Mouse (Mus musculus): ENCODE measurements around the gene Angptl2. TPM values are rescaled to one million over a fixed set of nuclear protein-coding genes. Genes with fewer than 3 reads are reported as not detected.

The Angptl2 gene
- polyA plus RNA-seq, 1 experiment, result 6.4 TPM

DNA sequence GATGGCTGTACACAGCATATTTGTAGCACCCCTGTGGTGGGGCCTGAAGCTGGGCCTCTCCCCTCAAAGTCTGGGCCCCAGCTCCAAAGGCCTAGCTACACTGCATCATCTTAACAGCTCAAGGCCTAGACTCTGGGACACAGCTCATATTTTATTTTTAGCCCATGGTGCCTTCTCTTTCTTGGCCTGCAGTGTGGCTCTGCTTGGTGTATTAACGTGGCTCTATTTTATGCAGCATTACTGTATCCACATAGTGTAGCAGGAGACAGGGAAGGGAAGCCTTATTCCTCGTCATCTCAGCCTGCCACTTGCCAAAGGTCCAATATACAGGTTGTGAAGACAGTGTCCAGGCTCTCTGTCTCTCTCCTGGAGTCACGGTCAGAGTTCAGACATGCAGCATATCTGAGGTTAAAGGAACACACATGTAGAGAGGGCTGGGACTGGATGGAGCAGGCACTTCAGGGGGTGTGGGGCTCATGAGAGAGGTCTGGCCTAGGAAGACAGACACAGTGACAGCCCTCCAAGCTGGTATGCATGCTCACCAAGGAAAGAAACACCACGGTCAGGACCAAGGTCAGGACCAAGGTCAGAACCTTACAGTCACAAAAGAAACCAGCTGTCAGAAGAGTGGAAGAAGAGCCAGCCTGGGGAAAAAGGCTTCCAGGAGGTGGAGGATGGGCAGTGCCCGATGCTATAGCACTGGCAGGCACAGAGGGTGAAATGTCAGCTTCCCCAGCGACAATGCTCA, 52.7 kb downstream of the Angptl2 start:
- no peak for TF ChIP-seq CTCF (IDR thresholded peaks at IDR 0.05; ENCODE audit: borderline replicate concordance, insufficient read depth, low read depth, low read length)
- no peak for TF ChIP-seq POLR2A (IDR thresholded peaks at IDR 0.05; ENCODE audit: borderline replicate concordance, insufficient read depth, low read length)
- no peaks in the 10 kb centered on the region for H3K27me3 ChIP-seq (ENCODE audit: control insufficient read depth, insufficient read depth, low read length)
- DNase-seq, result no peak
- no peak overlapping the region for H3K4me3 ChIP-seq (replicated peaks; ENCODE audit: insufficient read depth, low read depth, low read length)
- H3K4me1 ChIP-seq (ENCODE audit: control insufficient read depth, insufficient read depth, low read length), result peaks cover 22% of the 10 kb centered on the region
- no peak overlapping the region for H3K27ac ChIP-seq (ENCODE audit: insufficient read depth, low read length)
- 44% methylated on average over 6 of the region's 6 CpGs for WGBS

DNA sequence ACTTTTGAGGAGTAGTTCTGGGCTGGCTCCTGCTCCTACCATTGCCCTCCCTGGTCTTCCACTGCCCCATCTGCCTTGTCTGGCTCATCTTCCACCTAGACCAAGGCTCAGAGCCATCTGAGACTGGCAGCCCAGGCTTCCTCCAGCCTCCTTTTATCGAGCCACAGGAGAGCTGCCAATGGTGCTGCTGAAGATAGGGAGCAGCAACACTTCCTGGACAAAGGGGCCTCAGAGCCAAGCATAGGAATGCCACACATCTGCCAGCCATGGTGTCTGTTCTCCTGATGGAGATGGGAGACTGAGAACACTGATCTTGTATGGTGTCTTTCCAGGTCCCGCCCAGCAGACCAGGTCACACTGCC, 53.2 kb downstream of the Angptl2 start:
- Histone ChIP-seq H3K27me3 (ENCODE audit: control insufficient read depth, insufficient read depth, low read length) (no peaks in the 10 kb centered on the region), H3K4me1 (ENCODE audit: control insufficient read depth, insufficient read depth, low read length) (peaks cover 22% of the 10 kb centered on the region), H3K4me3 (replicated peaks; ENCODE audit: insufficient read depth, low read depth, low read length) (no peak overlapping the region), H3K27ac (ENCODE audit: insufficient read depth, low read length) (peak overlapping the region; percentile 12)
- no peak for TF ChIP-seq POLR2A (IDR thresholded peaks at IDR 0.05; ENCODE audit: borderline replicate concordance, insufficient read depth, low read length)
- TF ChIP-seq CTCF (IDR thresholded peaks at IDR 0.05; ENCODE audit: borderline replicate concordance, insufficient read depth, low read depth, low read length), result no peak
- WGBS, result 39% methylated on average over 2 of the region's 2 CpGs
- peak; percentile 56 to 69 for DNase-seq

GRCm38 (mm10) chr2:33270569-33270968, 54.7 kb downstream of the Angptl2 start:
- TF ChIP-seq CTCF (IDR thresholded peaks at IDR 0.05; ENCODE audit: borderline replicate concordance, insufficient read depth, low read depth, low read length), result no peak
- no peak for DNase-seq
- no peak overlapping the region for H3K4me3 ChIP-seq (replicated peaks; ENCODE audit: insufficient read depth, low read depth, low read length)
- no peak overlapping the region for H3K27ac ChIP-seq (ENCODE audit: insufficient read depth, low read length)
- H3K27me3 ChIP-seq (ENCODE audit: control insufficient read depth, insufficient read depth, low read length), result no peaks in the 10 kb centered on the region
- peaks cover 34% of the 10 kb centered on the region for H3K4me1 ChIP-seq (ENCODE audit: control insufficient read depth, insufficient read depth, low read length)
- 97% methylated on average over 2 of the region's 2 CpGs for WGBS

DNA sequence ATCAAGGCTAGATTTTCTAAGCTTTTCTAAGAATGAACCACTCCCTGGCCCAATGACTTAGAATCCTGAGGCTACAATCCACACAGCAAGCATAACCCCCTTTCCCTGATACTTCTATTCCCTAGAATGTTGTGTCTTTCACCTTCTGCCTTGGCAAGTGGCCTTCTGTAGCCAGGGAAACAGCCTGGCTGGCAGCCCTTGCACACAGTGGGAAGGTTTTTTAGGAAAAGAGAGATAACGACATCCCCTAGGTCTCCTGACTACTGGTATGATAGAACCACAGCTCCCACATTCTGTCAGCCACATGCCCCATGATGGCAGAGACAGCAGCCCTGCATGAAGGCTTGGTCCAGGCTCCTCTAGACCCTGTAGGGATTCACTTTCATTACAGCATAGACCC, 55.6 kb downstream of the Angptl2 start:
- no peak for DNase-seq
- no peaks in the 10 kb centered on the region for H3K27me3 ChIP-seq (ENCODE audit: control insufficient read depth, insufficient read depth, low read length)
- 7% methylated on average over 1 of the region's 1 CpGs for WGBS
- no peak overlapping the region for H3K27ac ChIP-seq (ENCODE audit: insufficient read depth, low read length)
- no peak overlapping the region for H3K4me3 ChIP-seq (replicated peaks; ENCODE audit: insufficient read depth, low read depth, low read length)
- TF ChIP-seq CTCF (IDR thresholded peaks at IDR 0.05; ENCODE audit: borderline replicate concordance, insufficient read depth, low read depth, low read length) (no peak), POLR2A (IDR thresholded peaks at IDR 0.05; ENCODE audit: borderline replicate concordance, insufficient read depth, low read length) (no peak)
- H3K4me1 ChIP-seq (ENCODE audit: control insufficient read depth, insufficient read depth, low read length), result peaks cover 33% of the 10 kb centered on the region

DNA sequence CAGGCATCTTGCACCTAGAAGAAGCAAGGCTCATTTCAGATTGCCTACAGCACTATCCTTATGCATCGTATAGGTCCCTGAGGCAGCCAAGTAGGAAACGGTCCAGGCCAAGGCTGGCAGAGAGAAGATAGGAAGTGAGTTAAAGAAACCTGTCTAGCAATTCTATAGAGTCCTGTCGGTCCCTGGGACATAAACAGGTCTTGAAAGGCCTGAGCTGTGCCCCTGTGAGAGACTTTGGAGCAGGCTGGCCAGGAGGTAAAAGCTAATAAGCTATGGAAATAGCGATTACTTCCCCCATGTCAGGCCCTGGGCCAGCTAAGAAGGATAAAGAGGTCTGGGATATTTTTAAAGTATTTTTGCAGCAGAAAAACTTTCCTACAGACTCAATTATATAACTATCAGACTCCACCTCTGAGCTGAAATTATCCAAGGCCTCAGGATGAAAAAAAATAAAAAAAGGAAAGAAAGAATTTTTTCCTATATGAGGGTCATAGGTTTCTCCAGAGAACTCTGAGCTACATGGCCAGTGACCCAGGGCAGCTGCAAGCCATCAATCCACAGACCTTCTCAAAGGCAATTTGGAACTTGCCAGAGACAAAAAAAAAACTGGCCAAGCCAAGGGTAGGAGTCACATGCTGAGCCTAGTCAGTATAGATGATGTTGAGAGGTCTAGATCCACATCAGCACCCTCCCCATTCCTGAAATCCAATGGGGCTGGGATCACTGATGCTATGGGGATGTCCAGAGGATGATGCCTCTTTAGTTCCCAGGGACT, 57.0 kb downstream of the Angptl2 start:
- no peak for TF ChIP-seq POLR2A (IDR thresholded peaks at IDR 0.05; ENCODE audit: borderline replicate concordance, insufficient read depth, low read length)
- TF ChIP-seq CTCF (IDR thresholded peaks at IDR 0.05; ENCODE audit: borderline replicate concordance, insufficient read depth, low read depth, low read length), result no peak
- no peaks in the 10 kb centered on the region for H3K27me3 ChIP-seq (ENCODE audit: control insufficient read depth, insufficient read depth, low read length)
- 66% methylated on average over 4 of the region's 4 CpGs for WGBS
- H3K4me1 ChIP-seq (ENCODE audit: control insufficient read depth, insufficient read depth, low read length), result peaks cover 33% of the 10 kb centered on the region
- no peak overlapping the region for H3K27ac ChIP-seq (ENCODE audit: insufficient read depth, low read length)
- H3K4me3 ChIP-seq (replicated peaks; ENCODE audit: insufficient read depth, low read depth, low read length), result no peak overlapping the region
- DNase-seq, result no peak

GRCm38 (mm10) chr2:33274719-33275490, 59.0 kb downstream of the Angptl2 start:
- TF ChIP-seq CTCF (IDR thresholded peaks at IDR 0.05; ENCODE audit: borderline replicate concordance, insufficient read depth, low read depth, low read length) (no peak), POLR2A (IDR thresholded peaks at IDR 0.05; ENCODE audit: borderline replicate concordance, insufficient read depth, low read length) (no peak)
- Histone ChIP-seq H3K4me3 (replicated peaks; ENCODE audit: insufficient read depth, low read depth, low read length) (no peak overlapping the region), H3K27me3 (ENCODE audit: control insufficient read depth, insufficient read depth, low read length) (no peaks in the 10 kb centered on the region), H3K4me1 (ENCODE audit: control insufficient read depth, insufficient read depth, low read length) (peaks cover 14% of the 10 kb centered on the region), H3K27ac (ENCODE audit: insufficient read depth, low read length) (no peak overlapping the region)
- DNase-seq, result peak in 1 of 2 experiments; percentile 62
- whole genome bisulfite sequencing, result 33% methylated on average over 12 of the region's 12 CpGs

DNA sequence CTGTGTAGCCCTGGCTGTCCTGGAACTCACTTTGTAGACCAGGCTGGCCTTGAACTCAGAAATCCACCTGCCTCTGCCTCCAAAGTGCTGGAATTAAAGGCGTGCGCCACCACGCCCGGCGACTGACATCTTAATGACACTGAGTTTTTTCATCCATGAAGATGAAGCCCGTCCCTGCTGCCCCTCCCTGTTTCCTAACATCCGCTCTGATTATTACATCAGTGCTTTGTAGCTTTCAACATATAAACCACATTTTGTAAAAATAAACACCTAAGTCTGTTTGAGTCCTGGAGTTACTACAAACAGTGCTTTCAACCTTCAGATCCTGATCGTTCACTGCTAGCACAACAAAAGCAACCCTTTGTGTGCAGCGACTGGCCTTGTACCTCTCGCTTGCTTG, 63.9 kb downstream of the Angptl2 start:
- 95% methylated on average over 10 of the region's 10 CpGs for WGBS
- TF ChIP-seq POLR2A (IDR thresholded peaks at IDR 0.05; ENCODE audit: borderline replicate concordance, insufficient read depth, low read length) (no peak), CTCF (IDR thresholded peaks at IDR 0.05; ENCODE audit: borderline replicate concordance, insufficient read depth, low read depth, low read length) (no peak)
- peaks cover 22% of the 10 kb centered on the region for H3K4me1 ChIP-seq (ENCODE audit: control insufficient read depth, insufficient read depth, low read length)

More for the DNA sequence above, 63.9 kb downstream of the Angptl2 start:
- H3K27ac ChIP-seq (ENCODE audit: insufficient read depth, low read length), result no peak overlapping the region
- DNase-seq, result no peak
- H3K4me3 ChIP-seq (replicated peaks; ENCODE audit: insufficient read depth, low read depth, low read length), result no peak overlapping the region
- H3K27me3 ChIP-seq (ENCODE audit: control insufficient read depth, insufficient read depth, low read length), result no peaks in the 10 kb centered on the region

All from cerebellum, adult 2 months (tissue).